27 mouse cellular contexts compared by ENCODE assay signal in genomic region chr2:11199624-11200023, GRCm38 (mm10). TPM values are rescaled to one million over a fixed set of nuclear protein-coding genes. Genes with fewer than 3 reads are reported as not detected.
DNase-seq lines count a peak whose midpoint lies in the region; ATAC-seq and TF ChIP-seq lines count a peak whose summit lies in the region.
"Had no signal": no experiment of that assay in that cellular context is flagged by ENCODE, and none has a peak within 500 bp of the region (broad histone marks: within the 10 kb centered on the region; RNA-seq: fewer than 3 reads in every experiment).

No protein-coding gene starts in this region.

- peaks cover 30 to 50% of the 10 kb centered on the region in 2 experiments for H3K4me1 ChIP-seq in MEL (ENCODE audit: control insufficient read depth in 1 of 2, insufficient read depth in 2 of 2, low read length in 2 of 2)
- H3K4me1 ChIP-seq: embryonic facial prominence, embryonic 15.5 days; forebrain, embryonic 10.5 days; forebrain, embryonic 12.5 days had no signal

- no peaks in the 10 kb centered on the region for H3K79me2 ChIP-seq in MEL (ENCODE audit: control insufficient read depth, insufficient read depth, low read length, poor library complexity)

- no peaks in the 10 kb centered on the region for H3K9me3 ChIP-seq in MEL (replicated peaks; ENCODE audit: insufficient read depth, low read length)
- H3K9me3 ChIP-seq: embryonic facial prominence, embryonic 13.5 days; embryonic facial prominence, embryonic 15.5 days; forebrain, embryonic 10.5 days; forebrain, embryonic 12.5 days; G1E had no signal

- H3K27ac ChIP-seq in MEL (ENCODE audit: control insufficient read depth, low read depth, low read length), result peak overlapping the region; percentile 18
- H3K27ac ChIP-seq: embryonic facial prominence, embryonic 13.5 days; embryonic facial prominence, embryonic 15.5 days; forebrain, embryonic 10.5 days; forebrain, embryonic 12.5 days had no signal

- no peak for TF ChIP-seq RAD21 in MEL (IDR thresholded peaks at IDR 0.05; ENCODE audit: low read depth, low read length)

- intact Hi-C loops in heart, postnatal 14 days (cut with DNase I), result no loop called here

- peaks cover 0 to 43% of the 10 kb centered on the region in 2 experiments; a peak in 2 of 4 replicates for H3K36me3 ChIP-seq in MEL (ENCODE audit: control insufficient read depth in 1 of 2, insufficient read depth in 2 of 2, low read length in 2 of 2)
- H3K36me3 ChIP-seq: embryonic facial prominence, embryonic 13.5 days; embryonic facial prominence, embryonic 15.5 days; forebrain, embryonic 10.5 days; forebrain, embryonic 12.5 days; G1E had no signal

- DNase-seq in MEL (ENCODE audit: low read depth, low spot score), result peak; percentile 85
- DNase-seq in layer of hippocampus, postnatal 14 days (ENCODE audit: low spot score in 2 of 2), result no peak
- DNase-seq in heart, postnatal 14 days, result no peak
- DNase-seq: adrenal gland, adult 8-10 months; adrenal gland, postnatal 14 days; adrenal gland, postnatal 36 days; B cell, adult 2 months; cerebellum, adult 11-12 months; cerebellum, adult 2 months; cerebellum, adult 9-10 months; cerebellum, postnatal 10 days; cerebellum, postnatal 25 days; embryo, embryonic 11 days had no signal

- no peak overlapping the region for H3K4me3 ChIP-seq in MEL (ENCODE audit: control insufficient read depth in 1 of 2, insufficient read depth in 1 of 2, low read depth in 2 of 2, low read length in 2 of 2)
- H3K4me3 ChIP-seq: embryonic facial prominence, embryonic 13.5 days; embryonic facial prominence, embryonic 15.5 days; erythroblast, embryonic 14.5 days; forebrain, embryonic 10.5 days; forebrain, embryonic 12.5 days had no signal

- H3K9ac ChIP-seq in MEL (ENCODE audit: control insufficient read depth, low read depth, low read length, poor library complexity, severe bottlenecking), result no peak overlapping the region
- H3K9ac ChIP-seq: embryonic facial prominence, embryonic 13.5 days; embryonic facial prominence, embryonic 15.5 days; forebrain, embryonic 12.5 days had no signal

- ATAC-seq in common myeloid progenitor, adult 5-6 weeks (replicated peaks; ENCODE audit: low read depth, poor library complexity, severe bottlenecking), result peak; percentile 30
- peak; percentile 40 for ATAC-seq in megakaryocyte progenitor cell, adult 5-6 weeks (replicated peaks; ENCODE audit: poor library complexity)
- ATAC-seq: activated CD4-positive, CD25-positive, alpha-beta regulatory T cell, adult 4 months; CD4-positive, CD25-positive, alpha-beta regulatory T cell, adult 4 months; forebrain, embryonic 14.5 days; forebrain, embryonic 16.5 days; Patski had no signal

- peak; percentile 93 to 94 for TF ChIP-seq EP300 in MEL (IDR thresholded peaks at IDR 0.05; ENCODE audit: low read depth in 1 of 2, low read length in 2 of 2)

- TF ChIP-seq CTCF in MEL (IDR thresholded peaks at IDR 0.05 in 2 of 3, conservative IDR thresholded peaks at IDR 0.05 in 1 of 3; ENCODE audit: control insufficient read depth in 1 of 3, insufficient read depth in 1 of 3, low read depth in 2 of 3, low read length in 3 of 3, poor library complexity in 1 of 3, severe bottlenecking in 1 of 3), result no peak

- TF ChIP-seq POLR2A in MEL (IDR thresholded peaks at IDR 0.05; ENCODE audit: control insufficient read depth in 1 of 2, insufficient read depth in 1 of 2, low read depth in 1 of 2, low read length in 2 of 2, poor library complexity in 1 of 2), result no peak

- H3K27me3 ChIP-seq in MEL (ENCODE audit: control insufficient read depth in 1 of 2, insufficient read depth in 2 of 2, low read length in 2 of 2), result no peaks in the 10 kb centered on the region
- H3K27me3 ChIP-seq: CH12.LX; embryonic facial prominence, embryonic 13.5 days; embryonic facial prominence, embryonic 15.5 days; forebrain, embryonic 12.5 days had no signal

TF ChIP-seq in MEL, 35 proteins besides CTCF, POLR2A, EP300 and RAD21:
- TF ChIP-seq ETS1 (IDR thresholded peaks at IDR 0.05; ENCODE audit: low read depth, low read length) (peak; percentile 79), ZMIZ1 (IDR thresholded peaks at IDR 0.05; ENCODE audit: low read depth, low read length) (no peak), E2F4 (IDR thresholded peaks at IDR 0.05; ENCODE audit: borderline replicate concordance, low read depth, low read length) (no peak), TBP (IDR thresholded peaks at IDR 0.05; ENCODE audit: low read depth, low read length) (no peak), KAT2A (conservative IDR thresholded peaks at IDR 0.05; ENCODE audit: low read depth, low read length) (no peak), MEF2A (IDR thresholded peaks at IDR 0.05; ENCODE audit: extremely low read depth, insufficient replicate concordance, low read depth, low read length, poor library complexity, severe bottlenecking) (no peak), TAL1 (IDR thresholded peaks at IDR 0.05; ENCODE audit: low read length) (peak; percentile 92), MAZ (IDR thresholded peaks at IDR 0.05; ENCODE audit: low read depth, low read length) (no peak), TCF12 (IDR thresholded peaks at IDR 0.05; ENCODE audit: low read depth, low read length) (peak; percentile 92), POLR2AphosphoS5 (IDR thresholded peaks at IDR 0.05; ENCODE audit: borderline replicate concordance, low read depth, low read length) (no peak), GABPA (IDR thresholded peaks at IDR 0.05; ENCODE audit: low read depth, low read length) (no peak), RCOR1 (IDR thresholded peaks at IDR 0.05; ENCODE audit: low read depth, low read length) (peak; percentile 80), MYC (IDR thresholded peaks at IDR 0.05; ENCODE audit: low read depth, low read length) (no peak), BHLHE40 (IDR thresholded peaks at IDR 0.05; ENCODE audit: borderline replicate concordance, low read depth, low read length) (peak; percentile 69; the same call in 1 of the 2 replicates), NELFE (IDR thresholded peaks at IDR 0.05; ENCODE audit: low read depth, low read length) (no peak), ZNF384 (IDR thresholded peaks at IDR 0.05; ENCODE audit: low read depth, low read length) (no peak), MXI1 (IDR thresholded peaks at IDR 0.05; ENCODE audit: low read depth, low read length) (no peak), GATA1 (IDR thresholded peaks at IDR 0.05; ENCODE audit: low read depth, low read length) (peak; percentile 83), NRF1 (IDR thresholded peaks at IDR 0.05; ENCODE audit: insufficient read depth, low read depth, low read length, poor library complexity, severe bottlenecking) (no peak), UBTF (IDR thresholded peaks at IDR 0.05; ENCODE audit: borderline replicate concordance, insufficient read depth, low read depth, low read length) (no peak), POLR2AphosphoS2 (IDR thresholded peaks at IDR 0.05; ENCODE audit: low read length) (no peak), HCFC1 (IDR thresholded peaks at IDR 0.05; ENCODE audit: low read depth, low read length) (no peak), SMC3 (IDR thresholded peaks at IDR 0.05; ENCODE audit: low read depth, low read length) (no peak), ELF1 (IDR thresholded peaks at IDR 0.05; ENCODE audit: low read depth, low read length) (no peak), MAFK (IDR thresholded peaks at IDR 0.05; ENCODE audit: borderline replicate concordance, low read depth, low read length) (no peak), MYB (IDR thresholded peaks at IDR 0.05; ENCODE audit: low read depth, low read length) (peak; percentile 74), USF2 (IDR thresholded peaks at IDR 0.05; ENCODE audit: borderline replicate concordance in 1 of 2, insufficient read depth in 1 of 2, low read depth in 1 of 2, low read length in 2 of 2) (no peak), USF1 (IDR thresholded peaks at IDR 0.05; ENCODE audit: low read depth, low read length) (no peak), CHD2 (IDR thresholded peaks at IDR 0.05; ENCODE audit: low read length) (no peak), SIN3A (IDR thresholded peaks at IDR 0.05; ENCODE audit: low read length) (peak; percentile 49; the same call in 1 of the 2 replicates)

RNA-seq across cellular contexts. Expression of gene Prkcq, which starts 27.7 kb away (rescaled TPM):
- 0.07 and 0.12 TPM in 2 replicates for total RNA-seq in MEL (2012; rRNA removed)
- polyA plus RNA-seq in MEL (2012; ENCODE audit: insufficient read depth in 1 of 2, insufficient read length in 2 of 2, low read depth in 1 of 2, low replicate concordance in 2 of 2, missing spikeins in 1 of 2), result under 1 TPM in 1 of 2 experiments, not detected in 1; 0.19 TPM
- total RNA-seq in common myeloid progenitor, adult 5-6 weeks (2017), result 10.1 and 16.0 TPM in 2 replicates
- total RNA-seq in megakaryocyte progenitor cell, adult 5-6 weeks (2015), result 0.34 and 4.0 TPM in 2 replicates
- 1.2 and 1.8 TPM in 2 replicates for total RNA-seq in megakaryocyte progenitor cell, adult 5-6 weeks (2017)
- total RNA-seq in layer of hippocampus, postnatal 14 days (2021), result 10 to 100 TPM; 14.3 to 15.2 TPM
- total RNA-seq in heart, postnatal 14 days (2021), result 1 to 10 TPM; 1.8 to 2.9 TPM
- total RNA-seq: CH12.LX had no signal
- polyA plus RNA-seq: erythroblast, embryonic 14.5 days; G1E had no signal
